Mouse (Mus musculus) CH12.LX (cell line): ENCODE measurements around the gene Pld2. TPM values are rescaled to one million over a fixed set of nuclear protein-coding genes. Genes with fewer than 3 reads are reported as not detected.
A peak's percentile ranks its signal among the peaks of the same experiment; 100 is the strongest.

Source experiments
- DNase-seq: peaks from one replicate; pipeline ENCODE4 v3.0.0-alpha.2; 2013; ENCODE audit errors: extremely low read depth
- H3K27ac ChIP-seq: 2 replicates; pipeline ENCODE4 v1.5.1; 2012; ENCODE audit warnings: low read depth, mild to moderate bottlenecking, control low read depth, moderate library complexity; ENCODE audit not compliant: insufficient read depth
- H3K27me3 ChIP-seq: replicated peaks from 2 replicates; pipeline ENCODE3; 2012; ENCODE audit warnings: inconsistent platforms
- H3K36me3 ChIP-seq, 2 experiments: replicated peaks in 1 of 2; 2 replicates each; pipeline versions ENCODE3 to v1.6.1; 2012; ENCODE audit warnings: inconsistent platforms in 1 of 2, low read length in 1 of 2, mild to moderate bottlenecking in 1 of 2, mixed read lengths in 1 of 2, moderate library complexity in 1 of 2; ENCODE audit not compliant: control insufficient read depth in 1 of 2, insufficient read depth in 1 of 2
- H3K4me1 ChIP-seq, 2 experiments: 2 replicates each; pipeline ENCODE4 v1.6.1; 2012; ENCODE audit warnings: inconsistent platforms in 1 of 2, moderate library complexity in 1 of 2; ENCODE audit not compliant: insufficient read depth in 2 of 2, control insufficient read depth in 1 of 2
- H3K4me2 ChIP-seq: 2 replicates; pipeline ENCODE4 v1.6.1; 2012; ENCODE audit warnings: low read depth, mild to moderate bottlenecking, control low read depth; ENCODE audit not compliant: poor library complexity, insufficient read depth, severe bottlenecking
- H3K4me3 ChIP-seq, 3 experiments: fragments of 150-350 bp in 1 of 3; sonication (generic) in 1 of 3; replicated peaks in 1 of 3; 2 replicates each; pipeline versions ENCODE3 to v1.5.1; 2011 to 2012; ENCODE audit warnings: low read depth in 2 of 3, low read length in 2 of 3, mild to moderate bottlenecking in 2 of 3, moderate library complexity in 2 of 3, control low read depth in 1 of 3, improper control_type of control experiment in 1 of 3, inconsistent platforms in 1 of 3, mixed read lengths in 1 of 3; ENCODE audit not compliant: poor library complexity in 1 of 3
- H3K79me2 ChIP-seq: replicated peaks from 2 replicates; pipeline ENCODE4 v1.6.1; 2012; ENCODE audit warnings: mild to moderate bottlenecking, moderate library complexity; ENCODE audit not compliant: control insufficient read depth, poor library complexity, insufficient read depth, severe bottlenecking; ENCODE audit errors: extremely low read depth
- H3K9ac ChIP-seq: 2 replicates; pipeline ENCODE4 v1.6.1; 2012; ENCODE audit warnings: low read depth, mild to moderate bottlenecking, control low read depth, moderate library complexity; ENCODE audit not compliant: insufficient read depth
- H3K9me3 ChIP-seq: replicated peaks from 2 replicates; pipeline ENCODE3; 2012; ENCODE audit warnings: low read length, inconsistent platforms, mixed read lengths
- CHD2 ChIP-seq: IDR thresholded peaks from 2 replicates; pipeline ENCODE4 v1.6.1; 2011; ENCODE audit warnings: low read length, improper control_type of control experiment
- CTCF ChIP-seq, 2 experiments: IDR thresholded peaks in 1 of 2; conservative IDR thresholded peaks in 1 of 2; 2 replicates each; pipeline ENCODE4 v1.5.1; 2011 to 2012; ENCODE audit warnings: low read depth in 2 of 2, low read length in 2 of 2, improper control_type of control experiment in 1 of 2, inconsistent platforms in 1 of 2, mild to moderate bottlenecking in 1 of 2, moderate library complexity in 1 of 2
- ELF1 ChIP-seq: IDR thresholded peaks from 2 replicates; pipeline ENCODE4 v1.6.1; 2014; ENCODE audit warnings: low read depth, mild to moderate bottlenecking, inconsistent platforms, low read length, improper control_type of control experiment
- EP300 ChIP-seq: IDR thresholded peaks from 2 replicates; pipeline ENCODE4 v1.6.1; 2011; ENCODE audit warnings: low read length, improper control_type of control experiment
- GABPA ChIP-seq: IDR thresholded peaks from 2 replicates; pipeline ENCODE4 v1.6.1; 2012; ENCODE audit warnings: low read depth, low read length, improper control_type of control experiment, inconsistent platforms; ENCODE audit not compliant: insufficient replicate concordance
- IRF4 ChIP-seq: IDR thresholded peaks from 2 replicates; pipeline ENCODE4 v1.6.1; 2014; ENCODE audit warnings: low read depth, mild to moderate bottlenecking, inconsistent platforms, low read length, improper control_type of control experiment
- JUND ChIP-seq: conservative IDR thresholded peaks from 2 replicates; pipeline ENCODE4 v1.6.1; 2011; ENCODE audit warnings: low read depth, low read length, improper control_type of control experiment
- KAT2A ChIP-seq: IDR thresholded peaks from 2 replicates; pipeline ENCODE4 v1.6.1; 2012; ENCODE audit warnings: low read length, improper control_type of control experiment, inconsistent platforms; ENCODE audit not compliant: insufficient replicate concordance
- MAFK ChIP-seq: IDR thresholded peaks from 2 replicates; pipeline ENCODE4 v1.6.1; 2011; ENCODE audit warnings: low read length, improper control_type of control experiment; ENCODE audit not compliant: insufficient replicate concordance
- MAX ChIP-seq: IDR thresholded peaks from 2 replicates; pipeline ENCODE4 v1.6.1; 2011; ENCODE audit warnings: low read length, improper control_type of control experiment
- MAZ ChIP-seq: IDR thresholded peaks from 2 replicates; pipeline ENCODE4 v1.6.1; 2012; ENCODE audit warnings: low read depth, mild to moderate bottlenecking, inconsistent platforms, low read length, improper control_type of control experiment, moderate library complexity
- MEF2A ChIP-seq: IDR thresholded peaks from 2 replicates; pipeline ENCODE4 v1.6.1; 2014; ENCODE audit warnings: low read depth, mild to moderate bottlenecking, inconsistent platforms, low read length, improper control_type of control experiment, borderline replicate concordance
- MYC ChIP-seq: IDR thresholded peaks from 2 replicates; pipeline ENCODE4 v1.6.1; 2011; ENCODE audit warnings: low read depth, mild to moderate bottlenecking, improper control_type of control experiment, low read length
- NELFE ChIP-seq: IDR thresholded peaks from 2 replicates; pipeline ENCODE4 v1.6.1; 2011; ENCODE audit warnings: low read depth, low read length, improper control_type of control experiment
- SMC3 ChIP-seq: IDR thresholded peaks from 2 replicates; pipeline ENCODE4 v1.6.1; 2011; ENCODE audit warnings: low read depth, low read length, improper control_type of control experiment
- TBP ChIP-seq: conservative IDR thresholded peaks from 2 replicates; pipeline ENCODE4 v1.6.1; 2011; ENCODE audit warnings: low read depth, low read length, improper control_type of control experiment
- ZC3H11A ChIP-seq: IDR thresholded peaks from 2 replicates; pipeline ENCODE4 v1.6.1; 2012; ENCODE audit warnings: low read depth, mild to moderate bottlenecking, inconsistent platforms, low read length, improper control_type of control experiment
- ZKSCAN1 ChIP-seq: IDR thresholded peaks from 2 replicates; pipeline ENCODE4 v1.6.1; 2012; ENCODE audit warnings: low read depth, inconsistent platforms, low read length, improper control_type of control experiment, borderline replicate concordance
- ZNF384 ChIP-seq: IDR thresholded peaks from 2 replicates; pipeline ENCODE4 v1.6.1; 2012; ENCODE audit warnings: low read depth, low read length, improper control_type of control experiment, inconsistent platforms
- dilution Hi-C: fragments of 300-500 bp; cut with MboI; formaldehyde crosslinking; loops from 2 replicates; pipeline ENCODE4 v1.14.3; 2020; ENCODE audit warnings: low sequenced_read_pairs; ENCODE audit not compliant: extremely low pct_unique_long_range_greater_than_20kb, extremely low pct_ligation_motif_present
- in situ Hi-C: fragments of 300-500 bp; cut with MboI; formaldehyde crosslinking; loops from 3 replicates; pipeline ENCODE4 v1.14.3; 2019; ENCODE audit warnings: low sequenced_read_pairs, low pct_ligation_motif_present, low pct_unique_long_range_greater_than_20kb, mixed read lengths
- polyA plus RNA-seq: library from polyadenylated mRNA; unstranded; fragments of >175 nt; gene quantifications from 2 replicates; pipeline ENCODE4 v1.2.1, GENCODE M21; 2012; ENCODE audit warnings: low read depth; ENCODE audit not compliant: insufficient read length
- total RNA-seq, 2 experiments: library from RNA; depleted of rRNA; stranded (reverse); fragments of 300-350 nt in 1 of 2; fragments of >200 nt in 1 of 2; gene quantifications; 2 replicates each; pipeline ENCODE4 v1.2.3; 2012 to 2014

The Pld2 gene
- total and polyA plus RNA-seq, 3 experiments: 3.4 to 6.7 (median 4.8) TPM

DNA sequence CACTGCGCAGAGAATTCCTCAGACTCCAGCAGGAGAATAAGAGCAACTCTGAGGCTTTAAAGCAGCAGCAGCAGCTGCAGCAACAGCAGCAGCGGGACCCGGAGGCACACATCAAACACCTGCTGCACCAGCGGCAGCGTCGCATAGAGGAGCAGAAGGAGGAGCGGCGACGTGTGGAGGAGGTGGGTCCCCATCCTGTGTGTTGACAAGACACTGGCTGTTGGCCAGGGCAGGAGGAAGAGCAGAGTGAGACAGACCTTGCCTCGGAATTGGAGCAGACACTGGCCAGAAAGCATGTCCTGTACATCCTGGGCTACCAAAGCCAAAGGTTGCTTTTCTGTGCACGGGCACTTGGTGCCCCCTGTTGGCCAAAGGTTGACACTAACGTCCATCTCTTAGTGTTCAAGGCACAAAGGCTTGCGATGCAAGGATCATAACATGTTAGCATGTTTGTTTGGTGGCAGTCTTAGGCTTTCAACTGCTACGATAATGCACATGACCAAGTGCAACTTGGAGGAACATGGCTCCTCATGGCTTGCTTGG lies 65.2 kb downstream of the Pld2 start:
- Histone ChIP-seq H3K9me3 (no peaks in the 10 kb centered on the region), H3K4me2 (no peak overlapping the region), H3K27me3 (no peaks in the 10 kb centered on the region), H3K79me2 (no peaks in the 10 kb centered on the region), H3K4me1 (peaks cover 0 to 18% of the 10 kb centered on the region in 2 experiments; a peak in 3 of 4 replicates), H3K27ac (no peak overlapping the region), H3K4me3 (no peak overlapping the region), H3K36me3 (peaks cover 80 to 96% of the 10 kb centered on the region in 2 experiments), H3K9ac (no peak overlapping the region)
- peak; percentile 84 for DNase-seq
- in situ Hi-C loops (loop anchor here (5.0 to 25.0 kb wide), 2 partner anchors 88 to 368 kb away; partner anchors contain the start of genes 0610010K14Rik, Bcl6b, Gltpd2 and Gm21988), dilution Hi-C loops (no loop called here)
- TF ChIP-seq NELFE: peak; percentile 66; the same call in 1 of the 2 replicates
- TF ChIP-seq MEF2A: peak; percentile 29; the same call in 1 of the 2 replicates
- TF ChIP-seq CTCF (conservative IDR thresholded peaks at IDR 0.05 in 1 of 2, IDR thresholded peaks at IDR 0.05 in 1 of 2; ENCODE audit: low read depth in 2 of 2, low read length in 2 of 2): peak; percentile 97 to 99
- 0 out of 2 replicates have a peak, but pooled peaks have one; percentile 12 for TF ChIP-seq MAX
- no peak for TF ChIP-seq KAT2A
- TF ChIP-seq TBP: no peak
- peak; percentile 76 for TF ChIP-seq MYC
- TF ChIP-seq ELF1: no peak
- peak; percentile 99 for TF ChIP-seq SMC3
- TF ChIP-seq ZNF384: peak; percentile 45; the same call in 1 of the 2 replicates
- TF ChIP-seq ZC3H11A: peak; percentile 95
- TF ChIP-seq IRF4: peak; percentile 63

GRCm38 (mm10) chr11:70606717-70607116 lies 66.9 kb downstream of the Pld2 start:
- TF ChIP-seq ZC3H11A: no peak
- no peak for TF ChIP-seq MAZ
- no peak for TF ChIP-seq CHD2
- TF ChIP-seq MAFK: no peak
- TF ChIP-seq MEF2A: no peak
- TF ChIP-seq MYC: no peak
- no peak for TF ChIP-seq ZKSCAN1
- TF ChIP-seq EP300: no peak
- TF ChIP-seq IRF4: no peak
- TF ChIP-seq GABPA: no peak
- TF ChIP-seq JUND: no peak
- dilution Hi-C loops: no loop called here
- in situ Hi-C loops: loop anchor here (5.0 to 25.0 kb wide), 2 partner anchors 89 to 369 kb away; partner anchors contain the start of genes 0610010K14Rik, Bcl6b, Gltpd2 and Gm21988

More at GRCm38 (mm10) chr11:70606717-70607116, 66.9 kb downstream of the Pld2 start:
- peaks cover 0 to 5% of the 10 kb centered on the region in 2 experiments; a peak in 2 of 4 replicates for H3K4me1 ChIP-seq
- H3K79me2 ChIP-seq: no peaks in the 10 kb centered on the region
- H3K9ac ChIP-seq: no peak overlapping the region
- H3K4me2 ChIP-seq: no peak overlapping the region
- H3K4me3 ChIP-seq: no peak overlapping the region
- H3K9me3 ChIP-seq: no peaks in the 10 kb centered on the region
- no peak overlapping the region for H3K27ac ChIP-seq
- DNase-seq: no peak
- H3K27me3 ChIP-seq: no peaks in the 10 kb centered on the region
- peaks cover 89 to 100% of the 10 kb centered on the region in 2 experiments for H3K36me3 ChIP-seq
